Mouse (Mus musculus) C2C12 (cell line): ENCODE measurements around the gene Veph1. TPM values are rescaled to one million over a fixed set of nuclear protein-coding genes. Genes with fewer than 3 reads are reported as not detected.

Experiments
- H3K27me3 ChIP-seq: one replicate; pipeline ENCODE4 v1.6.1; 2011; ENCODE audit not compliant: control insufficient read depth, insufficient read depth, insufficient read length
- H3K36me3 ChIP-seq: one replicate; pipeline ENCODE4 v1.6.1; 2011; ENCODE audit not compliant: control insufficient read depth, insufficient read depth
- H3K4me3 ChIP-seq: one replicate; pipeline ENCODE4 v1.5.1; 2011; ENCODE audit warnings: mild to moderate bottlenecking, control low read depth; ENCODE audit not compliant: poor library complexity, insufficient read depth, severe bottlenecking
- H3K79me2 ChIP-seq: one replicate; pipeline ENCODE4 v1.6.1; 2011; ENCODE audit not compliant: control insufficient read depth, insufficient read depth
- H3K79me3 ChIP-seq: one replicate; pipeline ENCODE4 v1.6.1; 2011; ENCODE audit warnings: low read depth, control low read depth
- H3ac ChIP-seq: one replicate; pipeline ENCODE3; 2011; ENCODE audit warnings: low read depth; ENCODE audit not compliant: control insufficient read depth, insufficient read length
- CEBPB ChIP-seq: IDR thresholded peaks from one replicate; pipeline ENCODE4 v1.6.1; 2011; ENCODE audit warnings: low read depth, mild to moderate bottlenecking, control low read depth, moderate library complexity
- CTCF ChIP-seq: IDR thresholded peaks from one replicate; pipeline ENCODE4 v1.5.1; 2011; ENCODE audit not compliant: control insufficient read depth, insufficient read depth, insufficient read length
- FOSL1 ChIP-seq: IDR thresholded peaks from one replicate; pipeline ENCODE4 v1.8.0; 2011; ENCODE audit warnings: mild to moderate bottlenecking, low read length; ENCODE audit not compliant: poor library complexity, insufficient read depth, severe bottlenecking
- MAX ChIP-seq: IDR thresholded peaks from one replicate; pipeline ENCODE4 v1.6.1; 2011; ENCODE audit warnings: mild to moderate bottlenecking, control low read depth
- MYOD1 ChIP-seq: IDR thresholded peaks from one replicate; pipeline ENCODE4 v1.6.1; 2011; ENCODE audit warnings: low read depth; ENCODE audit not compliant: control insufficient read depth, insufficient read length
- MYOG ChIP-seq: IDR thresholded peaks from one replicate; pipeline ENCODE4 v1.6.1; 2011; ENCODE audit not compliant: control insufficient read depth, insufficient read length; ENCODE audit errors: extremely low read depth
- USF1 ChIP-seq: IDR thresholded peaks from one replicate; pipeline ENCODE4 v1.6.1; 2011; ENCODE audit warnings: low read depth, mild to moderate bottlenecking, control low read depth, moderate library complexity
- polyA plus RNA-seq: library from polyadenylated mRNA; unstranded; fragments of >200 nt; fragmentation: generic; extraction: Trizol; gene quantifications from one replicate; pipeline ENCODE4 v1.2.1, GENCODE M21; 2012; ENCODE audit warnings: missing spikeins

Veph1 gene
- polyA plus RNA-seq, 1 experiment: not detected

GRCm38 (mm10) chr3:66131264-66131950, 165.2 kb downstream of the Veph1 start:
- H3K79me2 ChIP-seq: no peaks in the 10 kb centered on the region
- H3K27me3 ChIP-seq: no peaks in the 10 kb centered on the region
- TF ChIP-seq USF1 (no peak), FOSL1 (no peak), CTCF (no peak), MYOD1 (no peak), MAX (no peak), CEBPB (no peak), MYOG (no peak)
- no peak overlapping the region for H3ac ChIP-seq
- H3K4me3 ChIP-seq: no peak overlapping the region
- no peaks in the 10 kb centered on the region for H3K36me3 ChIP-seq
- no peaks in the 10 kb centered on the region for H3K79me3 ChIP-seq

- no peak for TF ChIP-seq MYOD1
- no peak for TF ChIP-seq USF1
- no peak for TF ChIP-seq CEBPB
- no peak for TF ChIP-seq CTCF
- TF ChIP-seq FOSL1: no peak
- TF ChIP-seq MAX: no peak
- TF ChIP-seq MYOG: no peak
- Histone ChIP-seq H3K79me3 (no peaks in the 10 kb centered on the region), H3ac (no peak overlapping the region)
These were observed 166.9 kb downstream of the Veph1 start for GRCm38 (mm10) chr3:66129689-66130088.

GRCm38 (mm10) chr3:66105493-66105892, 191.1 kb downstream of the Veph1 start:
- H3K79me3 ChIP-seq: no peaks in the 10 kb centered on the region
- TF ChIP-seq MYOG: no peak
- no peak for TF ChIP-seq CTCF
- no peak for TF ChIP-seq CEBPB
- TF ChIP-seq FOSL1: no peak
- TF ChIP-seq USF1: no peak
- no peak for TF ChIP-seq MAX
- no peak for TF ChIP-seq MYOD1
- H3K27me3 ChIP-seq: no peaks in the 10 kb centered on the region
- H3ac ChIP-seq: no peak overlapping the region
- H3K36me3 ChIP-seq: no peaks in the 10 kb centered on the region
- H3K79me2 ChIP-seq: no peaks in the 10 kb centered on the region
- H3K4me3 ChIP-seq: no peak overlapping the region

More at GRCm38 (mm10) chr3:66129689-66130088, 166.9 kb downstream of the Veph1 start:
- H3K79me2 ChIP-seq: no peaks in the 10 kb centered on the region
- H3K4me3 ChIP-seq: no peak overlapping the region
- H3K36me3 ChIP-seq: no peaks in the 10 kb centered on the region
- H3K27me3 ChIP-seq: no peaks in the 10 kb centered on the region

- TF ChIP-seq MYOG: no peak
- TF ChIP-seq MAX: no peak
- no peak for TF ChIP-seq CTCF
- no peak for TF ChIP-seq MYOD1
- TF ChIP-seq FOSL1: no peak
- TF ChIP-seq CEBPB: no peak
- Histone ChIP-seq H3ac (no peak overlapping the region), H3K27me3 (no peaks in the 10 kb centered on the region), H3K79me3 (no peaks in the 10 kb centered on the region), H3K79me2 (no peaks in the 10 kb centered on the region), H3K4me3 (no peak overlapping the region), H3K36me3 (no peaks in the 10 kb centered on the region)
These were observed 194.1 kb downstream of the Veph1 start for GRCm38 (mm10) chr3:66102599-66102932.

- no peaks in the 10 kb centered on the region for H3K27me3 ChIP-seq
- no peak overlapping the region for H3K4me3 ChIP-seq
- TF ChIP-seq CTCF (no peak), MYOG (no peak), CEBPB (no peak), MYOD1 (no peak), FOSL1 (no peak), MAX (no peak), USF1 (no peak)
- H3ac ChIP-seq: no peak overlapping the region
- H3K79me3 ChIP-seq: no peaks in the 10 kb centered on the region
- H3K36me3 ChIP-seq: no peaks in the 10 kb centered on the region
- H3K79me2 ChIP-seq: no peaks in the 10 kb centered on the region
These were observed 194.6 kb downstream of the Veph1 start for GRCm38 (mm10) chr3:66101809-66102598.

GRCm38 (mm10) chr3:66101074-66101473, 195.6 kb downstream of the Veph1 start:
- no peaks in the 10 kb centered on the region for H3K79me3 ChIP-seq

More at GRCm38 (mm10) chr3:66101074-66101473, 195.6 kb downstream of the Veph1 start:
- no peak overlapping the region for H3ac ChIP-seq
- TF ChIP-seq CEBPB: no peak
- no peak for TF ChIP-seq MYOD1
- TF ChIP-seq MYOG: no peak
- TF ChIP-seq MAX: no peak
- TF ChIP-seq USF1: no peak
- TF ChIP-seq CTCF: no peak
- TF ChIP-seq FOSL1: no peak
- no peaks in the 10 kb centered on the region for H3K27me3 ChIP-seq
- no peaks in the 10 kb centered on the region for H3K36me3 ChIP-seq
- H3K79me2 ChIP-seq: no peaks in the 10 kb centered on the region
- H3K4me3 ChIP-seq: no peak overlapping the region
